Mouse (Mus musculus): ENCODE measurements around the gene Nell2.

Nell2 gene

DNA sequence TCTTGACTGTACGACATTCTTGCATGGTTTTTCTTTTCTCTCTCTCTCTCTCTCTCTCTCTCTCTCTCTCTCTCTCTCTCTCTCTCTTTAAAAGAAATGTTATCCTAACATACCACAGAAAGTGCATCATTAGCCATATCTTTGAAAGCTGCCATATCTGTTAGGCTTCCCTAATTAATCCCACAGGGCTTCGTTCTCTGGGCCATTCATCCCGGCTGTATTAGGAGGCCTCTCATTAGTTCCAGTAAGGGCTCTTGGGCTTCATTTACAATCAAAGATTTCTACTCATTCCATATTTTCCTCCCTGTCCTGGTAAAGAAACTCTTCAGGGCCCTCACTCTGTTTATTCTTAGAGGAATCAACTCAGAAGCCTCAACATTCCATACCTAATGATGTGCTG, 161.9 kb downstream of the Nell2 start:
- in situ Hi-C loops (cut with MboI, MseI) = no loop called here

- in situ Hi-C loops (cut with MboI, MseI) = no loop called here
Measured at GRCm38 (mm10) chr15:95354806-95355205, 173.6 kb downstream of the Nell2 start.

- in situ Hi-C loops (cut with MboI, MseI) = no loop called here
Measured at GRCm38 (mm10) chr15:95334323-95335296, 193.7 kb downstream of the Nell2 start.

DNA sequence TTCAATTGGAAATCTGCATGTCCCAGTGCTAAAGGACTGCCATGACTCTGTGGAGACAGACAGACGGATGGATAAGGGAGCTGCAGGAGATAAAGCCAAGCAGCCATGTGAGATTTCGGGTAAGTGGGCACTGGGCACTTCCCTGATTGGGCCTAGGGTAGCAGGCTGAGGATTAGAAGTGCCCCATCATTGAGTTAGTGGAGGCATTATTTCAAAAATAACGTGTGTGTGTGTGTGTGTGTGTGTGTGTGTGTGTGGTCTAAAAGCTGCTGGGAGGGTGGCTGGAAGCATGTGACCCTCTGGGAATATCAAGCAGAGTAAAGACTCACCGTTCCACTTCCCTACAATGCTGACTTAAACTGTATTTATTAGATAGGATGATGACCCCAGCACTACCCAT, 195.1 kb downstream of the Nell2 start:
- in situ Hi-C loops (cut with MboI, MseI) = no loop called here

DNA sequence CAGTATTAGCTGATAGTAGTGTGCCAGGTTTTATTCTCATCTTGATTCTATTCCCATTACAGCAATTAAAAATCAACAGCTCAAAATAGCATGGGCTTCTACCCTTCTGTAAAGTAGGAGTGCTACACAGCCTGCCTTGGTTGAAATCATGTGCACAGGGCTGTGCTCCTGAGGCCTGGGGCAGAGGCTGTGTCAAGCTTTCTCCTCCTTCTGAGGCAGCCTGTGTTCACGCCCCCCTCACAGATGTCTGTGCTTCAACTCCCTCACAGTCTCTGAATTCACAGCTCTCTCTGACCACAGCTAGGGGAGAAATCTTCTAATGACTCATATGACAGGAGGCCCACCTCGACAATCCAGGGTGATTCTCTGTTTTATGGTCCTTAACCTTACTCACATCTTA, 197.4 kb downstream of the Nell2 start:
- in situ Hi-C loops (cut with MboI, MseI) = no loop called here

GRCm38 (mm10) chr15:95322744-95323143, 205.6 kb downstream of the Nell2 start:
- in situ Hi-C loops (cut with MboI, MseI) = no loop called here

- in situ Hi-C loops (cut with MboI, MseI) = no loop called here
Measured at GRCm38 (mm10) chr15:95316626-95317025, 211.7 kb downstream of the Nell2 start.

DNA sequence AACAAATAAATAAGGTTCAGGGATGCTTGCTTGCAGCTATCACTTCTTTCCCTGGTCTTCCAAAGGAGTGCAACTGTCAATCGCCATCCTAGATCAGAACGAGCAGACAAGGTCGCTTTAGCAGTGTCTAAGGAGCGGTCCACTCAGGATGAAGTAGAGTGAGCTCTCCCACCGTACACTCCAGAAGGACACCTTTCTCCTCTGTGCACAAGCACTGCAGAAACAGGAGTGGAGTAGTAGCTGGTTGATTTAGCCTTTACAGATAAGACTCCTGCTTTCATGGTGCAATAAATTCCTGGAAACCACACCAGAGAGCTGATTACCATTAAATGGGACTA, 213.6 kb downstream of the Nell2 start:
- in situ Hi-C loops (cut with MboI, MseI) = no loop called here

DNA sequence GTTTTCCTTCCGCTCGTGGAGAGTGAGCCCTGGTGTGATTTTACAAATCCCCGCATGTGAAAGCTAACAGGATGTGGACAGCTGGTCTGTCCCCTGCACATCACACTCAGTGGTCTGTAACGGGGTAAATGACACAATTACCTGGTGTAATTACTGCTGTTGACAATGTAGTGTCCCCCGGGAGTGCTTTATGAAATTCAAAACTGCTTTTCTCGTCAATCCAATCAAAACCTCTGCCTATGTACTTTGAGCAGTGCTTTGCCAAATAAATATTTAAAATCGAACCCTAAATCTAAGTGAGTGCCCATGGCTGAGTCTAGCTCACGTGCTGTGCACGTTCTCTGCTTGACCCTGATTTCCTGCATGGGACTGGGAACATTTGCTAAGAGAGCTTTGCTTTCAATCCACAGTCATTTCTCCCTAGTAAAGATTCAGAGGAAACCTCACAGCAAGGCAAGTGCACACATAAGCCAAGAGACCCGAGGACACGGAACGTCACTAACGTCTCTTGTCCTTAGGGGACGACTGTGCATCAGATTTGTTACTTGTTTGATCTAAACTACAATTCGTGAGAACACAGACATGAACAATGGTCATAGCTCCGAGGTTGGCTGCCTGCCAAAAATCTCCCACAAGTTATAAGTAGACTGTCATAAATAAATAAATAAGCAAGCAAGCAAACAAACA, 214.1 kb downstream of the Nell2 start:
- in situ Hi-C loops (cut with MboI, MseI) = no loop called here

DNA sequence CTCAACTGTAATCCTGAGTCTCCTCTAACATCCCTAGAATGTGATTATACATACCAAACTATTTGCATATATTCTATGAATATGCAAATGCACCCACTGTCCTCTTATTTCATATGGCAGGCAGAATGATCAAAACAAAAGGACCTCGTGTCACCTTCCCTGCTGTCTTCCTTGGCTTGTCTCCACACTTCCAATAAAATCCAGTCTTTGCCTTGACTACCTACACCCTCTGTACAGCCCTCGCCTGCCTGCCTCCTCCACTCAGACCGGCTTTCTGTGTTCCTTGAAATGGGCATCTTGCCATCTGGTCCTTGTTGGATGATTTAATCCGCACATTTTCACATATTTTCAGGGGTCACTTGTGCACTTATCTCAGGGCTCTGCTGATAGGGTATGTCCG, 215.1 kb downstream of the Nell2 start:
- in situ Hi-C loops (cut with MboI, MseI) = no loop called here

DNA sequence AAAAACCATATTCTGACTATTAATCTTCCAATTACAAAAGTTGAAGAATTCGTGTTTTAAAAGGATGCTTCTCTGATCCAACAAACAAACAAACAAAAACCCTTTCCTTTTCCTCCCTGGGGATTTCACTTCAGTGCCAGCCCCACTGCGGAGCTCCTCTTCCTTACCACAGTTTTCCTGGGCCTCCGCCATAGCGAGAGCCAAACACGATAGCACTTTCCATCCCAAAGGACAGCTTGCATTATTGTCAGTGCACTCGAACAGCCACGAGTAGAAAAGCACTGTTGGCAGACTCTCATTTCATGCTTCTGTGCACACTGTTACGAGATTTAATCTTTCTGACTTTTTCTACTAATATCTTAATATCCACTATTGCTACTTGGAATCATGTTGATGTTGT, 224.3 kb downstream of the Nell2 start:
- in situ Hi-C loops (cut with MboI, MseI) = no loop called here

DNA sequence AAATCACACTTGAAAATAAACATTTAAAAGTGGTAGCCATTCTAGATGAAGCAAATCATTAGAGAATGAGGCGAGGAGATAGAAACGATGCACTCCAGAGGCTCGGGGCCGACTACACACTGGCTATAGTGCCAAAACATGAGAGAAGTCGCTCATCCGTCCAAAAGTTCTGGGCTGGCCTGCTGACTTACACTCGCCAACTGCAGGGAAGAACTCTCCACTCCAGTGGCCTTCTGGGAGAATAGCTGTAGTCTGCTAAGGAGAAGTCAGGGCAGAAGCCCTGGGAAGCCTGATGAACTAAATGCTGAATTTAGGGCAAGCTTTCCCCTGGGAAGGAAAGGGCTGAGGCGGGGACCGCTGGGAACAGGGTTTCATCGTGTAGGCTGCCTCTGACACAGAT, 231.8 kb downstream of the Nell2 start:
- in situ Hi-C loops (cut with MboI, MseI) = no loop called here

GRCm38 (mm10) chr15:95289047-95289446, 239.3 kb downstream of the Nell2 start:
- in situ Hi-C loops (cut with MboI, MseI) = no loop called here

GRCm38 (mm10) chr15:95285199-95285598, 243.2 kb downstream of the Nell2 start:
- in situ Hi-C loops (cut with MboI, MseI) = no loop called here

- in situ Hi-C loops (cut with MboI, MseI) = no loop called here
Measured at GRCm38 (mm10) chr15:95280986-95281385, 247.4 kb downstream of the Nell2 start.

DNA sequence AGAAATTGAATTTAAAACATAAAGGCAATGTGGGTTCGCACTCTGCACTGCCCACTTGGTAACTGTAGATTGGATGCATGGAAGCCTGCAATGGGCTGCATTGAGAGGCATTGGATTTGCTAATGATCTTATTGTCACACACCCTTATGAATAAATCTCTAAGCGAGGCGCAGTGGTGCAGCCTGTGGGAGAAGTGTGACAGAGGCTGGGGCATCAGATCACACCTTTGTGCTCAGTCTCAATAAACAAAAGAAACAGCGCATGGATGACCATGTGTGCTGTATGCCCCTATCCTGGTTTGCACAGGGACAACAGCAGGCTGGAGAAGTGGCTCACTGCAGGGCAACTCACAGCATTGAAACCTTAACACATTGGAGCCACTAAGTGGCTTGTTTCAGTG, 250.4 kb downstream of the Nell2 start:
- in situ Hi-C loops (cut with MboI, MseI) = loop anchor here in 1 of 2 experiments (10.0 kb wide), 1 partner anchor 1683 kb away; the partner anchor contains the start of gene Prickle1

DNA sequence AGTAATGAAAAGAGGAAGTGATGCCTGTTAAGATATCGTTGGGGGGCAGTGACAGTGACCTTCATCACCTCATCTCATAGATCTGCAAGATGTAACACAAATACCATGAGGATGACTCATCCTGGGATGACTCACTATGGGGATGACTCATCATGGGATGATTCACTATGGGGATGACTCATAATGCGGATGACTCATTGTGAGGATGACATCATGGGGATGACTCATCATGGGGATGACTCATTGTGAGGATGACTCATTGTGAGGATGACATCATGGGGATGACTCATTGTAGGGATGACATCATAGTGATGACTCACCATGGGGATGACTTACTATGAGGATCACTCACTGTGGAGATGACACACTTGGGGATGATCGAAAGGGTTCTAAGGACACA, 251.8 kb downstream of the Nell2 start:
- in situ Hi-C loops (cut with MboI, MseI) = loop anchor here in 1 of 2 experiments (10.0 kb wide), 1 partner anchor 1682 kb away; the partner anchor contains the start of gene Prickle1

DNA sequence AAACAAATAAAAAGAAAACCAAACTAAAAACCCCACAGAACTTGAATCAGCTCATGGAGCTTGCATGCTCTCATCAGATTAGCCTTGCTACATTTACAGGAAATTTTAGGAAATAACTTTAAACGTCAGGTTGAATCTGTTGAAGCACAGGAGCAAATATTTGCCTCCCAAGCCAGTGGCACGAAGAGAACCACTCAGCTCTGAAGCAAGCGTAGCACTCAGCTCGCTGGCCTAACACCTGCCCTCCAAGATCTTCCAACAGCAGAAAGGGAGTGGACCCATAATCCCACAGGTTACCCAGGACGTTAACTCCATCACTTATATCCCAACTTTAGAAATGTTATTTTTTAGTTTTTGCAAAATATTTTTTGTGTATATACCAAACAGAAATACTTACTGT, 252.8 kb downstream of the Nell2 start:
- in situ Hi-C loops (cut with MboI, MseI) = loop anchor here in 1 of 2 experiments (10.0 kb wide), 1 partner anchor 1681 kb away; the partner anchor contains the start of gene Prickle1

- in situ Hi-C loops (cut with MboI, MseI) = loop anchor here in 1 of 2 experiments (10.0 kb wide), 1 partner anchor 1678 kb away; the partner anchor contains the start of gene Prickle1
Measured at GRCm38 (mm10) chr15:95273236-95273635, 255.1 kb downstream of the Nell2 start.

DNA sequence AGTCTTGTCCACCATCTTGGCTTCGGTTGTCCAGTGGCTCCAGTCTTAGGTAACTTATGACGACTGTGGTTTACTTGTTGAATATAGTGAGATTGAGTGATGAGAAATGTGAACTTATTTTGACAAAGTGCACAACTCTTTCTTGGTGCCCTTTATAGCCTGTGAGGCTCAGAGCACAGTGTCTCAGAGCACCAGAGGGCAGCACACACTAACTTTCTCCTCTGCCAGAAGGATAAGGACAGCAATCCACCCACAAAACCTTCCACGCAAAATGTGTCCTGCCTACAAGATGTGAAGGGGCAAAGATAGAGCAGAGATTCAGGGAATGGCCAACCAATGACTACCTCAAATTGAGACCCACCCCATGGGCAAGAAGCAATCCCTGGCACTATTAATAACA, 256.2 kb downstream of the Nell2 start:
- in situ Hi-C loops (cut with MboI, MseI) = loop anchor here in 1 of 2 experiments (10.0 kb wide), 1 partner anchor 1677 kb away; the partner anchor contains the start of gene Prickle1

DNA sequence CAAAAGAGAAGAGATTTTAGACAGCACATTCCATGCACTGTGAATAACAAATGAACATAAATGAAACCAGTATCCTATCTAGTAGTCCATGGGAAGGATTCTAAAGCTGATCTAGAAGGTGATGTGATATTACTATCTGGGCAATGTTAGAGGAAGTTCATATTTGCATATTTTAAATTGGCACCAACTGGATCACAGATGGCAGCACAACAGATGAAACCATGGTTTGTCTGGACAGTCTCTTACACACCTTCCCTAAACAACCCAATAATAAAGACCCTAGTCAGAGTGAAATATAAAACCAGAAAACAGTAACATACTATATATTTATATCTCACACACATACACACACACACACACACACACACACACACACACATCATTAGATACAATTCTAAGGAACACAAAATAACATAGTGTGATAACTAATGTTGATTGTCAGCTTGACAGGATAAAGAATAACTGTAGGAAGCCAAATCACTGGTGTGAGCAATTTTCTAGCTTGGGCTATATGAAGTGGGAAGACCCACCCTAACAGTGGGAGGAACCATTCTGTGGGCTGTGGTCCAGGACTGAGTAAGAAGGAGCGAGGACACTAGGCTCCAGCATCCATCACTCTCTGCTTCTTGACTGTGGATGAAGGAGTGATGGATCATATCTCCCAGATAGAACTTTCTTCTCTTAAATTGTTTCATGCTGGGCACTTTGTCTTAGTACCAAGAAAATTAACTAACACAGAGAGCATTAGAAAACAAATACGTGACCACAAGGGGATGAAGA, 268.5 kb downstream of the Nell2 start:
- in situ Hi-C loops (cut with MboI, MseI) = no loop called here

DNA sequence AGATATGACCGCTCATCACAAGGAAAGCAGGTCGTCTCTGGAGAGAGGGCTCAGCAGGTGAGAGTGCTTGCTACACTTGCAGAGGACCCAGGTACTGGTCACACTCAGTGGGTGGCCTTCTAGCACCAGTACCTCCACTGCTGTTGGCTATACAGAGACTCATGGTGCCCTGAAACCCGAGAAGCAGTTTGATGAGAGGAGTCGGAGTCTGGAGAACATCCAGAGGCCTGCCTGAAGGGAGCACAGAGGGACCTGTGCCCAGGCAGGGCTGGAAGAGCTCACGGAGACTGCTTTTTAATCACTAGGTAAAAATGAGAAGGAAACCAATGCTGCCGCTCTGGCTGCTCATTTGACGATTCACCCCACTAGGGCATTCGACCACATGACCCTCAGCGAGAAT, 271.2 kb downstream of the Nell2 start:
- in situ Hi-C loops (cut with MboI, MseI) = no loop called here

All from T-helper 17 cell (primary cell).